Mouse (Mus musculus): Measurements from ENCODE around the gene Prdm2.

GRCm38 (mm10) chr4:143071791-143072190, 141.0 kb downstream of the Prdm2 start:
- no peak for TF ChIP-seq CTCF (IDR thresholded peaks at IDR 0.05; ENCODE audit: low read depth)
- TF ChIP-seq EP300 (optimal IDR thresholded peaks at IDR 0.05) = no peak

Measured in stomach, postnatal 0 days (tissue).